Mouse (Mus musculus) gastrocnemius, postnatal 25 days (tissue): Measurements from ENCODE around the gene Arhgap31. TPM values are rescaled to one million over a fixed set of nuclear protein-coding genes. Genes with fewer than 3 reads are reported as not detected.

ENCODE experiments used
- DNase-seq: peaks from one replicate; pipeline ENCODE4 v3.0.0; 2022
- total RNA-seq, 2 experiments: library from RNA; stranded (reverse); gene quantifications; 1 replicate in 1 of 2; 2 replicates in 1 of 2; pipeline ENCODE4 v1.2.3; 2021

Gene Arhgap31
- total RNA-seq, 2 experiments from 2014 or later: 11.9 to 14.7 TPM

GRCm38 (mm10) chr16:38598986-38599680 lies 113.9 kb downstream of the Arhgap31 start:
- DNase-seq: no peak

GRCm38 (mm10) chr16:38596651-38597050 lies 116.4 kb downstream of the Arhgap31 start:
- no peak for DNase-seq

- no peak for DNase-seq
Measured at GRCm38 (mm10) chr16:38596099-38596498, 117.0 kb downstream of the Arhgap31 start.

GRCm38 (mm10) chr16:38594435-38594834 lies 118.6 kb downstream of the Arhgap31 start:
- DNase-seq: no peak

GRCm38 (mm10) chr16:38592946-38593345 lies 120.1 kb downstream of the Arhgap31 start:
- DNase-seq: no peak

GRCm38 (mm10) chr16:38592026-38592678 lies 120.9 kb downstream of the Arhgap31 start:
- no peak for DNase-seq

GRCm38 (mm10) chr16:38591506-38591905 lies 121.6 kb downstream of the Arhgap31 start:
- no peak for DNase-seq

GRCm38 (mm10) chr16:38587572-38587971 lies 125.5 kb downstream of the Arhgap31 start:
- DNase-seq: no peak

- no peak for DNase-seq
Measured at GRCm38 (mm10) chr16:38587163-38587562, 125.9 kb downstream of the Arhgap31 start.

- DNase-seq: no peak
Measured at GRCm38 (mm10) chr16:38585186-38585585, 127.9 kb downstream of the Arhgap31 start.

GRCm38 (mm10) chr16:38584761-38585160 lies 128.3 kb downstream of the Arhgap31 start:
- DNase-seq: no peak

GRCm38 (mm10) chr16:38571481-38571880 lies 141.6 kb downstream of the Arhgap31 start:
- no peak for DNase-seq

- no peak for DNase-seq
Measured at GRCm38 (mm10) chr16:38568192-38568591, 144.9 kb downstream of the Arhgap31 start.

- DNase-seq: no peak
Measured at GRCm38 (mm10) chr16:38563516-38563915, 149.6 kb downstream of the Arhgap31 start.

GRCm38 (mm10) chr16:38562968-38563327 lies 150.1 kb downstream of the Arhgap31 start:
- no peak for DNase-seq

- DNase-seq: peak; percentile 93
Measured at GRCm38 (mm10) chr16:38562131-38562967, 150.7 kb downstream of the Arhgap31 start.

- no peak for DNase-seq
Measured at GRCm38 (mm10) chr16:38558221-38558748, 154.8 kb downstream of the Arhgap31 start, which contains the start of gene Tmem39a. Gene Tmem39a (plus strand): TSS chr16:38558698.

- DNase-seq: no peak
Measured at GRCm38 (mm10) chr16:38555988-38556387, 157.1 kb downstream of the Arhgap31 start.

GRCm38 (mm10) chr16:38549479-38550396 lies 163.3 kb downstream of the Arhgap31 start, which contains the start of gene Poglut1:
Gene Poglut1 (minus strand): TSS chr16:38550258.
- DNase-seq: peak; percentile 71
